Mouse (Mus musculus) thymus, adult 2 months (tissue): ENCODE results near the gene Agbl5.

Source experiments
- CTCF ChIP-seq: fragments of 200-500 bp; IDR thresholded peaks from 2 replicates; pipeline ENCODE4 v1.5.1; 2012; ENCODE audit warnings: mild to moderate bottlenecking, control low read depth, low read length, moderate library complexity, borderline replicate concordance; ENCODE audit not compliant: control insufficient read depth, poor library complexity, insufficient read depth; ENCODE audit errors: extremely low read depth
- POLR2A ChIP-seq: fragments of 200-500 bp; IDR thresholded peaks from 2 replicates; pipeline ENCODE4 v1.6.1; 2012; ENCODE audit warnings: mild to moderate bottlenecking, low read length, control low read depth, moderate library complexity; ENCODE audit not compliant: control insufficient read depth, poor library complexity, insufficient read depth; ENCODE audit errors: extremely low read depth

GRCm38 (mm10) chr5:30931378-30931777 lies 42.9 kb downstream of the Agbl5 start:
- no peak for TF ChIP-seq CTCF
- no peak for TF ChIP-seq POLR2A
